Mouse (Mus musculus) cerebellum, postnatal 36 days (tissue): ENCODE results near the gene Dut.
"Not testable (repeated sequence)": the region's sequence is repeated elsewhere in the genome, so short reads cannot be mapped to it uniquely, and the experiment has no call there.

ENCODE experiments used
- DNase-seq, 2 experiments: peaks; one replicate each; pipeline ENCODE4 v3.0.0; 2021 to 2022; ENCODE audit warnings: mixed read lengths in 2 of 2

The Dut gene

GRCm38 (mm10) chr2:125255886-125256285 is 8.9 kb downstream of the Dut start:
- DNase-seq: no peak

GRCm38 (mm10) chr2:125259230-125260120 is 12.5 kb downstream of the Dut start:
- DNase-seq: peak in 1 of 2 experiments; percentile 14

GRCm38 (mm10) chr2:125260326-125260725 is 13.3 kb downstream of the Dut start:
- no peak for DNase-seq

GRCm38 (mm10) chr2:125263056-125263455 is 16.1 kb downstream of the Dut start:
- DNase-seq: peak in 1 of 2 experiments; percentile 18

GRCm38 (mm10) chr2:125263753-125264152 is 16.8 kb downstream of the Dut start:
- no peak for DNase-seq

- no peak for DNase-seq
These were observed 21.9 kb downstream of the Dut start for GRCm38 (mm10) chr2:125268876-125269275.

- no peak for DNase-seq
These were observed 28.6 kb downstream of the Dut start for GRCm38 (mm10) chr2:125275617-125276016.

- DNase-seq: no peak
These were observed 29.7 kb downstream of the Dut start for GRCm38 (mm10) chr2:125276692-125277091.

GRCm38 (mm10) chr2:125278474-125278873 is 31.5 kb downstream of the Dut start:
- DNase-seq: no peak

- DNase-seq: not testable (repeated sequence)
These were observed 33.0 kb downstream of the Dut start for GRCm38 (mm10) chr2:125279995-125280394.

- no peak for DNase-seq
These were observed 35.6 kb downstream of the Dut start for GRCm38 (mm10) chr2:125282334-125283206.

GRCm38 (mm10) chr2:125285777-125286176 is 38.8 kb downstream of the Dut start:
- DNase-seq: no peak

GRCm38 (mm10) chr2:125290197-125290965 is 43.4 kb downstream of the Dut start:
- no peak for DNase-seq

- no peak for DNase-seq
These were observed 44.1 kb downstream of the Dut start for GRCm38 (mm10) chr2:125291101-125291500.

- DNase-seq: no peak
These were observed 45.6 kb downstream of the Dut start for GRCm38 (mm10) chr2:125292616-125293015.

- no peak for DNase-seq
These were observed 47.0 kb downstream of the Dut start for GRCm38 (mm10) chr2:125293969-125294491.

- no peak for DNase-seq
These were observed 48.5 kb downstream of the Dut start for GRCm38 (mm10) chr2:125295526-125295925.

- no peak for DNase-seq
These were observed 51.9 kb downstream of the Dut start for GRCm38 (mm10) chr2:125298841-125299240.

GRCm38 (mm10) chr2:125301877-125302624 is 55.1 kb downstream of the Dut start:
- DNase-seq: no peak

GRCm38 (mm10) chr2:125302625-125302924 is 55.6 kb downstream of the Dut start:
- no peak for DNase-seq

- DNase-seq: no peak
These were observed 56.9 kb downstream of the Dut start for GRCm38 (mm10) chr2:125303764-125304384.
